Mouse (Mus musculus) liver, embryonic 13.5 days (tissue): ENCODE measurements around the gene Gm9048. TPM values are rescaled to one million over a fixed set of nuclear protein-coding genes. Genes with fewer than 3 reads are reported as not detected.
"Not testable (repeated sequence)": the region's sequence is repeated elsewhere in the genome, so short reads cannot be mapped to it uniquely, and the experiment has no call there.

Experiments
- ATAC-seq: fragments of 200-750 bp; cut with Nextera tagmentation; 2 replicates; pipeline ENCODE4 v1.8.0; 2017; ENCODE audit warnings: low read depth, mild to moderate bottlenecking, moderate number of reproducible peaks, moderate library complexity
- DNase-seq: peaks from one replicate; pipeline ENCODE4 v3.0.0; 2022
- H3K27ac ChIP-seq: fragments of 300-500 bp; sonication (generic); 2 replicates; pipeline ENCODE4 v1.5.1; 2015; ENCODE audit warnings: moderate library complexity, mild to moderate bottlenecking, inconsistent platforms
- H3K27me3 ChIP-seq: fragments of 300-500 bp; sonication (generic); 2 replicates; pipeline ENCODE4 v1.6.1; 2015; ENCODE audit warnings: mild to moderate bottlenecking, inconsistent platforms
- H3K36me3 ChIP-seq: fragments of 300-500 bp; sonication (generic); 2 replicates; pipeline ENCODE4 v1.6.1; 2015; ENCODE audit warnings: mild to moderate bottlenecking, inconsistent platforms
- H3K4me1 ChIP-seq: fragments of 300-500 bp; sonication (generic); replicated peaks from 2 replicates; pipeline ENCODE4 v1.6.1; 2015; ENCODE audit warnings: inconsistent platforms
- H3K4me2 ChIP-seq: fragments of 300-500 bp; sonication (generic); 2 replicates; pipeline ENCODE4 v1.6.1; 2015; ENCODE audit warnings: inconsistent platforms, mild to moderate bottlenecking, moderate library complexity
- H3K4me3 ChIP-seq: fragments of 300-500 bp; sonication (generic); replicated peaks from 2 replicates; pipeline ENCODE4 v1.5.1; 2015; ENCODE audit warnings: mild to moderate bottlenecking, inconsistent platforms
- H3K9ac ChIP-seq: fragments of 300-500 bp; sonication (generic); 2 replicates; pipeline ENCODE4 v1.6.1; 2015; ENCODE audit warnings: mild to moderate bottlenecking, inconsistent platforms
- H3K9me3 ChIP-seq: fragments of 300-500 bp; sonication (generic); replicated peaks from 2 replicates; pipeline ENCODE4 v1.6.1; 2016; ENCODE audit warnings: inconsistent platforms
- WGBS: fragments of 180-500 bp; shearing (Covaris S2); methylation state at CpG from one replicate; pipeline ENCODE4 v1.1.7; 2015; ENCODE audit not compliant: insufficient replicate concordance; 5-methylcytosine and 5-hydroxymethylcytosine counted together
- polyA plus RNA-seq: library from polyadenylated mRNA; unstranded; fragments of >200 nt; fragmentation: Nextera tagmentation; extraction: Ambion mirVana; gene quantifications from 2 replicates; pipeline ENCODE4 v1.2.1, GENCODE M21; 2015

Gene Gm9048
- not detected in 2 replicates for polyA plus RNA-seq

DNA sequence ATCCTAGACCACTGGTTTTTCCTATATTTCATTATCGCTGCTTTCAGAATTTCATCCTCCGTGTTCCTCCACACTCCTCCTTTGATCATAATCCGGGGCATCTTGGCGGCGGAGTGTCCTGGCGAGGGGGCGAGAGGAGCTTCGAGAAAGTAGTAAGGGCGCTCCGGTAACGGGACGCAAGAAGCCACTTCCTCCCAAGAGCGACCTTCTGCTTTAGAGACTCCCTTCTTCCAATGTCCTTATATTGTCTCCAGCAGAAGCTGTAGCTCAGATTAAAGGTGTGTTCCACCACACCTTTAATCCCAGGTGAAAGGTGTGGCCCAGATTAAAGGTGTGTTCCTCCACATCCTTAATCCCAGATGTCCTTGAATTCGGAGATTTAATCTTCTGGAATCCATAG, at the start of gene Gm9048:
Gm9048 (minus strand) TSS at position 101 of the 400 bp plus-strand sequence.
- H3K9me3 ChIP-seq, DNase-seq, ATAC-seq, H3K27me3 ChIP-seq, H3K4me3 ChIP-seq, H3K4me2 ChIP-seq, H3K36me3 ChIP-seq, H3K4me1 ChIP-seq, H3K27ac ChIP-seq, H3K9ac ChIP-seq: not testable (repeated sequence)
- WGBS: 71% methylated on average over 1 of the region's 14 CpGs

DNA sequence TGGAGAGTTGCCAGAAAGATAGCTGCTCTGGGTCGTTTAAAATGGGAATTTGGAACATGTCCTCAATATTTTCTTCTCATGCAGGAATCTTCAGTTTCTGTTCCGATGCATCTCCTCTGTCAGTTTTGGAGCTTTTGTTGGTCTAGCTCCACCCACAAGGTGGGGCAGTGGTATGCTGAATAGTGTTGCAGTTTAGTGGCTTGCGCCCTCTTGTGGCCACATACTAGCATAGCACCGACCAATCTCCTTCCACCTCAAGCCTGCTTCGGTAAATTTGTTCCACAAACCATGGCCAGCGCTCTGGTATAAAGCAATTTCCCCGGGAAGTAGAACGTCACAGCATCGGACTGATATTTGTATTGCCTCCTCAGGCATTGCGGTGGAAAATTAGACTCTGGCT, 22.0 kb upstream of the Gm9048 start:
- DNase-seq: peak; percentile 52

DNA sequence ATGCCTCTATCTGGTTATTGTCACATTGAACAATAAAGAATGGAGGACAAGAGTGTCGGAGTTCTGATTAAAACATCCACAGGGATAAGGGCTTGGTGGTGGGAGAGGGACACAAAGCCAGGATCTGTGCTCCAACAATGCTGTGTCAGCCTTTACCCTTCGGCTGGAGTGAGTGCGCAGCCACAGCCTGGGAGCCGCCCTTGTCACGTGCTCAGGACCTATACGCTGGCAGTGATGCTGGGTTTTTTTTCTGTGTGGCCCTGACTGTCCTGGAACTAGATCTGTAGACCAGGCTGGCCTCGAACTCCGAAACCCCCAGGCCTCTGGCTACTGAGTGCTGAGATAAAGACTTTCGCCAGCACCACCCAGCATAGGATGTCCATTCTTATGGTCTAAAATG, 21.0 kb upstream of the Gm9048 start:
- Histone ChIP-seq H3K27me3 (no peaks in the 10 kb centered on the region), H3K27ac (no peak overlapping the region), H3K4me3 (no peak overlapping the region), H3K9me3 (no peaks in the 10 kb centered on the region), H3K36me3 (no peaks in the 10 kb centered on the region), H3K9ac (no peak overlapping the region), H3K4me2 (no peak overlapping the region), H3K4me1 (no peaks in the 10 kb centered on the region)
- WGBS: 69% methylated on average over 9 of the region's 9 CpGs
- ATAC-seq (no peak), DNase-seq (no peak)

More for the DNA sequence above, 22.0 kb upstream of the Gm9048 start:
- no peak overlapping the region for H3K27ac ChIP-seq
- ATAC-seq: peak; percentile 54; the same call in 1 of the 2 replicates
- H3K27me3 ChIP-seq: no peaks in the 10 kb centered on the region
- H3K4me2 ChIP-seq: 0 out of 2 replicates have a peak overlapping the region, but pooled peaks have one; percentile 18
- no peak overlapping the region for H3K9ac ChIP-seq
- H3K36me3 ChIP-seq: no peaks in the 10 kb centered on the region
- H3K9me3 ChIP-seq: no peaks in the 10 kb centered on the region
- H3K4me1 ChIP-seq: no peaks in the 10 kb centered on the region
- 7% methylated on average over 10 of the region's 10 CpGs for WGBS
- H3K4me3 ChIP-seq: no peak overlapping the region

DNA sequence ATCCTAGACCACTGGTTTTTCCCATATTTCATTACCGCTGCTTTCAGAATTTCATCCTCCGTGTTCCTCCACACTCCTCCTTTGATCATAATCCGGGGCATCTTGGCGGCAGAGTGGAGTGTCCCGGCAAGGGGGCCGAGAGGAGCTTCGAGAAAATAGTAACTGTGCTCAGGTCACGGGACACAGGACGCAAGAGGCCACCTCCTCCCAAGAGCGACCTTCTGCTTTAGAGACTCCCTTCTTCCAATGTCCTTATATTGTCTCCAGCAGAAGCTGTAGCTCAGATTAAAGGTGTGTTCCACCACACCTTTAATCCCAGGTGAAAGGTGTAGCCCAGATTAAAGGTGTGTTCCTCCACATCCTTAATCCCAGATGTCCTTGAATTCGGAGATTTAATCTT, 5.5 kb upstream of the Gm9048 start, which contains the start of gene Gm9049:
Gm9049 (minus strand) TSS at position 101 of the 400 bp plus-strand sequence.
- H3K4me3 ChIP-seq, H3K4me1 ChIP-seq, DNase-seq, H3K27ac ChIP-seq, H3K36me3 ChIP-seq, H3K9ac ChIP-seq, ATAC-seq, H3K27me3 ChIP-seq, H3K4me2 ChIP-seq, H3K9me3 ChIP-seq: not testable (repeated sequence)
- WGBS: 29% methylated on average over 1 of the region's 11 CpGs

DNA sequence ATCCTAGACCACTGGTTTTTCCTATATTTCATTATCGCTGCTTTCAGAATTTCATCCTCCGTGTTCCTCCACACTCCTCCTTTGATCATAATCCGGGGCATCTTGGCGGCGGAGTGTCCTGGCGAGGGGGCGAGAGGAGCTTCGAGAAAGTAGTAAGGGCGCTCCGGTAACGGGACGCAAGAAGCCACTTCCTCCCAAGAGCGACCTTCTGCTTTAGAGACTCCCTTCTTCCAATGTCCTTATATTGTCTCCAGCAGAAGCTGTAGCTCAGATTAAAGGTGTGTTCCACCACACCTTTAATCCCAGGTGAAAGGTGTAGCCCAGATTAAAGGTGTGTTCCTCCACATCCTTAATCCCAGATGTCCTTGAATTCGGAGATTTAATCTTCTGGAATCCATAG, 5.3 kb downstream of the Gm9048 start, which contains the start of gene Gm9046:
Gm9046 (minus strand) TSS at position 101 of the 400 bp plus-strand sequence.
- DNase-seq, H3K9ac ChIP-seq, H3K27me3 ChIP-seq, H3K9me3 ChIP-seq, H3K36me3 ChIP-seq, H3K4me3 ChIP-seq, H3K4me2 ChIP-seq, H3K27ac ChIP-seq, H3K4me1 ChIP-seq, ATAC-seq: not testable (repeated sequence)
- no CpG with 5 or more reads among the region's 14 CpGs for WGBS

DNA sequence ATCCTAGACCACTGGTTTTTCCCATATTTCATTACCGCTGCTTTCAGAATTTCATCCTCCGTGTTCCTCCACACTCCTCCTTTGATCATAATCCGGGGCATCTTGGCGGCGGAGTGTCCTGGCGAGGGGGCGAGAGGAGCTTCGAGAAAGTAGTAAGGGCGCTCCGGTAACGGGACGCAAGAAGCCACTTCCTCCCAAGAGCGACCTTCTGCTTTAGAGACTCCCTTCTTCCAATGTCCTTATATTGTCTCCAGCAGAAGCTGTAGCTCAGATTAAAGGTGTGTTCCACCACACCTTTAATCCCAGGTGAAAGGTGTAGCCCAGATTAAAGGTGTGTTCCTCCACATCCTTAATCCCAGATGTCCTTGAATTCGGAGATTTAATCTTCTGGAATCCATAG, 10.7 kb downstream of the Gm9048 start, which contains the start of gene Gm9045:
Gm9045 (minus strand) TSS at position 101 of the 400 bp plus-strand sequence.
- not testable (repeated sequence) for H3K36me3 ChIP-seq, DNase-seq, H3K9me3 ChIP-seq, ATAC-seq, H3K27ac ChIP-seq, H3K4me1 ChIP-seq, H3K4me2 ChIP-seq, H3K9ac ChIP-seq, H3K4me3 ChIP-seq, H3K27me3 ChIP-seq
- WGBS: no CpG with 5 or more reads among the region's 14 CpGs

DNA sequence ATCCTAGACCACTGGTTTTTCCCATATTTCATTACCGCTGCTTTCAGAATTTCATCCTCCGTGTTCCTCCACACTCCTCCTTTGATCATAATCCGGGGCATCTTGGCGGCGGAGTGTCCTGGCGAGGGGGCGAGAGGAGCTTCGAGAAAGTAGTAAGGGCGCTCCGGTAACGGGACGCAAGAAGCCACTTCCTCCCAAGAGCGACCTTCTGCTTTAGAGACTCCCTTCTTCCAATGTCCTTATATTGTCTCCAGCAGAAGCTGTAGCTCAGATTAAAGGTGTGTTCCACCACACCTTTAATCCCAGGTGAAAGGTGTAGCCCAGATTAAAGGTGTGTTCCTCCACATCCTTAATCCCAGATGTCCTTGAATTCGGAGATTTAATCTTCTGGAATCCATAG, 16.2 kb downstream of the Gm9048 start, which contains the start of gene Gm9044:
Gm9044 (minus strand) TSS at position 101 of the 400 bp plus-strand sequence.
- H3K4me3 ChIP-seq, H3K4me1 ChIP-seq, H3K27ac ChIP-seq, ATAC-seq, H3K9me3 ChIP-seq, H3K4me2 ChIP-seq, H3K27me3 ChIP-seq, H3K36me3 ChIP-seq, H3K9ac ChIP-seq, DNase-seq: not testable (repeated sequence)
- WGBS: no CpG with 5 or more reads among the region's 14 CpGs

DNA sequence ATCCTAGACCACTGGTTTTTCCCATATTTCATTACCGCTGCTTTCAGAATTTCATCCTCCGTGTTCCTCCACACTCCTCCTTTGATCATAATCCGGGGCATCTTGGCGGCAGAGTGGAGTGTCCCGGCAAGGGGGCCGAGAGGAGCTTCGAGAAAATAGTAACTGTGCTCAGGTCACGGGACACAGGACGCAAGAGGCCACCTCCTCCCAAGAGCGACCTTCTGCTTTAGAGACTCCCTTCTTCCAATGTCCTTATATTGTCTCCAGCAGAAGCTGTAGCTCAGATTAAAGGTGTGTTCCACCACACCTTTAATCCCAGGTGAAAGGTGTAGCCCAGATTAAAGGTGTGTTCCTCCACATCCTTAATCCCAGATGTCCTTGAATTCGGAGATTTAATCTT, 21.6 kb downstream of the Gm9048 start, which contains the start of gene Gm9040:
Gm9040 (minus strand) TSS at position 101 of the 400 bp plus-strand sequence.
- H3K27me3 ChIP-seq, H3K9me3 ChIP-seq, H3K4me3 ChIP-seq, H3K4me1 ChIP-seq, H3K36me3 ChIP-seq, H3K9ac ChIP-seq, H3K4me2 ChIP-seq, ATAC-seq, DNase-seq, H3K27ac ChIP-seq: not testable (repeated sequence)
- no CpG with 5 or more reads among the region's 11 CpGs for WGBS

DNA sequence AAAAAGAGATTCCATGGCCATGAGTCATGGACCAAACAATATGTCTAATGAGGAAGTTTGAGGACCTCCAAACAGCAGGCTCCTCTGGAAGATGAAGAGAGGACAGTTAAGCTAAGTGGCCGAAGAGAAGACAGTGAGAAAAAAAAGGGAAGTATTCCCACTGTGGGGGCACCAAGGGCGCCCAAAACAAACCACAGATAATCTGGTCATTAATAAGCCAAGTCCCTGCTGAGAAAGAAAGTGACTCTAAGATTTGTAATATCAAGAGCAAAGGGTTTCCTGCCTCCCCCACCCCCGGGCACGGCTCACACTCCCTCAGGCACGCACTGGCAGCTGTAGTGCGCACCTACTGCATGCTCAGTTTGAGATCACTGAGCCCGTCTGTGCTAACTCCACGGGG, 29.5 kb downstream of the Gm9048 start:
- H3K9me3 ChIP-seq: no peaks in the 10 kb centered on the region
- no peak overlapping the region for H3K4me3 ChIP-seq
- no peaks in the 10 kb centered on the region for H3K4me1 ChIP-seq
- DNase-seq (no peak), ATAC-seq (no peak)
- no peaks in the 10 kb centered on the region for H3K36me3 ChIP-seq
- no peaks in the 10 kb centered on the region for H3K27me3 ChIP-seq
- no peak overlapping the region for H3K4me2 ChIP-seq
- no peak overlapping the region for H3K27ac ChIP-seq
- 33% methylated on average over 8 of the region's 8 CpGs for WGBS
- no peak overlapping the region for H3K9ac ChIP-seq

DNA sequence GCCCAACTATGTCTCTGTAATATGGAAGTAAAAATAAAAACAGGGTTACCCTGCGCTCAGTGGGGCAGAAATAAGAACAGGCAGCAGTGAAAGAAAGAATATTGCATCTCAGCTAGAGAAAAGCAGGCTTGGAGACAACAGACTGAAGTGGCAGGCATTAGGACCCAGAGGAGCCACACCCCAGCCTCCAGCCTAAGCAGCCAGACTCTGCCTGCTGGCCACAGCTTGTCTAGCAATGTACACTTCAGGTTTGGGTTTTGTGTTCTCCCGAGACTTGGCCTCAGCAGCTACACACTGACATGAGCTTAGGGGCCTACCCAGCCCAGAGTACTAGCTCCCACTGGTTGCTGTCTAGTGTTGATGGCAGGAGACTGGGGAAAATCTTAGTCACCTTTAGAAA, 46.3 kb downstream of the Gm9048 start:
- not testable (repeated sequence) for ATAC-seq, H3K4me1 ChIP-seq, H3K9me3 ChIP-seq, H3K36me3 ChIP-seq, H3K4me3 ChIP-seq, H3K27me3 ChIP-seq, DNase-seq, H3K27ac ChIP-seq, H3K9ac ChIP-seq, H3K4me2 ChIP-seq
- WGBS: 31% methylated on average over 2 of the region's 2 CpGs
